Mouse (Mus musculus): ENCODE results near the gene Itgav. TPM values are rescaled to one million over a fixed set of nuclear protein-coding genes. Genes with fewer than 3 reads are reported as not detected.

Itgav gene
- polyA plus RNA-seq, 1 experiment: 25.9 TPM

DNA sequence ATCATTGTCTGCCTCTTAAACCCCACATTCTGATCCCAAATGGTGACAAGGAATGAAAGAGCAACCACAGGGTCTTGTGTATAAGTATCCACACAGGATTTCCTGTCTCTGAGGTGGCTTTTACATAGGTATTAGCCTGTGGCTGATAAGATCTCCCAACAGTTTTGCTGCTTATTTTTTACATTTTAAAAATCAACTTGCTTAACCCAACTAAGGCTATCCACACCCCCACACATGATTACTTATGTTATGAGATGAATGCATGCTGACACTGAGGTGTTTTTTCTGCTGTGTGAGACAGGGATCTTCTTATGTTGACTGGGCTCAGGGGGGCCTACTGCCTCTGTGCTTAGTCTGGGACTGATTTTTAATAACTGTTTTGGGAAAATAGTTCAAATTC is 1.3 kb upstream of the Itgav start:
- TF ChIP-seq POLR2A (IDR thresholded peaks at IDR 0.05; ENCODE audit: control insufficient read depth, extremely low read depth, insufficient read depth, low read length, poor library complexity) (no peak), CTCF (IDR thresholded peaks at IDR 0.05; ENCODE audit: borderline replicate concordance, control insufficient read depth, extremely low read depth, insufficient read depth, low read length, poor library complexity) (no peak)
- Histone ChIP-seq H3K4me3 (ENCODE audit: control insufficient read depth, insufficient read depth, low read length) (no peak overlapping the region), H3K27ac (ENCODE audit: control insufficient read depth, insufficient read depth, low read length) (no peak overlapping the region), H3K4me1 (replicated peaks; ENCODE audit: control insufficient read depth, insufficient read depth, low read length) (peaks cover 2% of the 10 kb centered on the region), H3K27me3 (ENCODE audit: control insufficient read depth, insufficient read depth, low read length) (no peaks in the 10 kb centered on the region), H3K36me3 (ENCODE audit: control insufficient read depth, insufficient read depth, low read length) (no peaks in the 10 kb centered on the region)
- DNase-seq: no peak

- Histone ChIP-seq H3K27ac (ENCODE audit: control insufficient read depth, insufficient read depth, low read length) (no peak overlapping the region), H3K27me3 (ENCODE audit: control insufficient read depth, insufficient read depth, low read length) (no peaks in the 10 kb centered on the region), H3K36me3 (ENCODE audit: control insufficient read depth, insufficient read depth, low read length) (no peaks in the 10 kb centered on the region), H3K4me3 (ENCODE audit: control insufficient read depth, insufficient read depth, low read length) (no peak overlapping the region), H3K4me1 (replicated peaks; ENCODE audit: control insufficient read depth, insufficient read depth, low read length) (peaks cover 2% of the 10 kb centered on the region)
- 62% methylated on average over 2 of the region's 2 CpGs for WGBS
- no peak for DNase-seq
- no peak for TF ChIP-seq CTCF (IDR thresholded peaks at IDR 0.05; ENCODE audit: borderline replicate concordance, control insufficient read depth, extremely low read depth, insufficient read depth, low read length, poor library complexity)
- TF ChIP-seq POLR2A (IDR thresholded peaks at IDR 0.05; ENCODE audit: control insufficient read depth, extremely low read depth, insufficient read depth, low read length, poor library complexity): no peak
Observed at GRCm38 (mm10) chr2:83723346-83723745, 851 bp upstream of the Itgav start.

GRCm38 (mm10) chr2:83724827-83725730 is 882 bp downstream of the Itgav start:
- Histone ChIP-seq H3K27ac (ENCODE audit: control insufficient read depth, insufficient read depth, low read length) (no peak overlapping the region), H3K36me3 (ENCODE audit: control insufficient read depth, insufficient read depth, low read length) (no peaks in the 10 kb centered on the region), H3K4me3 (ENCODE audit: control insufficient read depth, insufficient read depth, low read length) (peak overlapping the region; percentile 98), H3K27me3 (ENCODE audit: control insufficient read depth, insufficient read depth, low read length) (no peaks in the 10 kb centered on the region), H3K4me1 (replicated peaks; ENCODE audit: control insufficient read depth, insufficient read depth, low read length) (peaks cover 2% of the 10 kb centered on the region)
- DNase-seq: peak; percentile 65
- WGBS: 11% methylated on average over 44 of the region's 44 CpGs
- TF ChIP-seq CTCF (IDR thresholded peaks at IDR 0.05; ENCODE audit: borderline replicate concordance, control insufficient read depth, extremely low read depth, insufficient read depth, low read length, poor library complexity): no peak
- no peak for TF ChIP-seq POLR2A (IDR thresholded peaks at IDR 0.05; ENCODE audit: control insufficient read depth, extremely low read depth, insufficient read depth, low read length, poor library complexity)

- peaks cover 2% of the 10 kb centered on the region for H3K4me1 ChIP-seq (replicated peaks; ENCODE audit: control insufficient read depth, insufficient read depth, low read length)
- H3K4me3 ChIP-seq (ENCODE audit: control insufficient read depth, insufficient read depth, low read length): no peak overlapping the region
- WGBS: 57% methylated on average over 4 of the region's 4 CpGs
- TF ChIP-seq CTCF (IDR thresholded peaks at IDR 0.05; ENCODE audit: borderline replicate concordance, control insufficient read depth, extremely low read depth, insufficient read depth, low read length, poor library complexity) (no peak), POLR2A (IDR thresholded peaks at IDR 0.05; ENCODE audit: control insufficient read depth, extremely low read depth, insufficient read depth, low read length, poor library complexity) (no peak)
- no peaks in the 10 kb centered on the region for H3K27me3 ChIP-seq (ENCODE audit: control insufficient read depth, insufficient read depth, low read length)
- no peak overlapping the region for H3K27ac ChIP-seq (ENCODE audit: control insufficient read depth, insufficient read depth, low read length)
- no peak for DNase-seq
- H3K36me3 ChIP-seq (ENCODE audit: control insufficient read depth, insufficient read depth, low read length): no peaks in the 10 kb centered on the region
Observed at GRCm38 (mm10) chr2:83725796-83726195, 1.6 kb downstream of the Itgav start.

DNA sequence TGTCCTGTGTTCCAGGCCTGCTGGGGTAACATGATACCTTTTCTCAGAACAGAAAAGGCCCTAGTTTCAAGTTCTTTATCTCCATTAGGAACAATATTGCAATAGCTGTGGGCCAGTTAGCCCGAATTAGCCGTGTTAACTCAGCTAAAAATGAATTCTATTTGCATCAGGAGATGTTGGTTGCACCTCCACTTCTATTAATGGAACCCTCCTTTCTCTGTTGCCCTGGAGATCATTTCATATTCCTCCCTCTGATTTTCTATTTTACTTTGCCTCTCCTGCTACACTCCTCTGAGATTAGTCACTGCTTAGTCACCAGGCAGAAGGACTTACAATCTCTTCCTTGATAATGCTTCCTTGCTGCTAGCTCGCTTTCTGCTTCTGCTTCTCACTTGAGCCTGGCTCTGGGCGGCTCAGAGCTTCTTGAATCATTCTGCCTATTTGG is 4.1 kb downstream of the Itgav start:
- H3K27me3 ChIP-seq (ENCODE audit: control insufficient read depth, insufficient read depth, low read length): no peaks in the 10 kb centered on the region
- TF ChIP-seq CTCF (IDR thresholded peaks at IDR 0.05; ENCODE audit: borderline replicate concordance, control insufficient read depth, extremely low read depth, insufficient read depth, low read length, poor library complexity) (no peak), POLR2A (IDR thresholded peaks at IDR 0.05; ENCODE audit: control insufficient read depth, extremely low read depth, insufficient read depth, low read length, poor library complexity) (no peak)
- no peak overlapping the region for H3K4me3 ChIP-seq (ENCODE audit: control insufficient read depth, insufficient read depth, low read length)
- DNase-seq: no peak
- WGBS: 86% methylated on average over 4 of the region's 4 CpGs
- H3K4me1 ChIP-seq (replicated peaks; ENCODE audit: control insufficient read depth, insufficient read depth, low read length): peaks cover 2% of the 10 kb centered on the region
- H3K27ac ChIP-seq (ENCODE audit: control insufficient read depth, insufficient read depth, low read length): no peak overlapping the region
- no peaks in the 10 kb centered on the region for H3K36me3 ChIP-seq (ENCODE audit: control insufficient read depth, insufficient read depth, low read length)

GRCm38 (mm10) chr2:83729339-83729738 is 5.1 kb downstream of the Itgav start:
- Histone ChIP-seq H3K27me3 (ENCODE audit: control insufficient read depth, insufficient read depth, low read length) (no peaks in the 10 kb centered on the region), H3K27ac (ENCODE audit: control insufficient read depth, insufficient read depth, low read length) (no peak overlapping the region), H3K4me1 (replicated peaks; ENCODE audit: control insufficient read depth, insufficient read depth, low read length) (no peaks in the 10 kb centered on the region), H3K36me3 (ENCODE audit: control insufficient read depth, insufficient read depth, low read length) (no peaks in the 10 kb centered on the region), H3K4me3 (ENCODE audit: control insufficient read depth, insufficient read depth, low read length) (no peak overlapping the region)
- 82% methylated on average over 5 of the region's 5 CpGs for WGBS
- DNase-seq: no peak
- TF ChIP-seq CTCF (IDR thresholded peaks at IDR 0.05; ENCODE audit: borderline replicate concordance, control insufficient read depth, extremely low read depth, insufficient read depth, low read length, poor library complexity): no peak
- TF ChIP-seq POLR2A (IDR thresholded peaks at IDR 0.05; ENCODE audit: control insufficient read depth, extremely low read depth, insufficient read depth, low read length, poor library complexity): no peak

Measured in thymus, adult 2 months (tissue).